Mouse (Mus musculus): Measurements from ENCODE around the gene Ccdc88b.

DNA sequence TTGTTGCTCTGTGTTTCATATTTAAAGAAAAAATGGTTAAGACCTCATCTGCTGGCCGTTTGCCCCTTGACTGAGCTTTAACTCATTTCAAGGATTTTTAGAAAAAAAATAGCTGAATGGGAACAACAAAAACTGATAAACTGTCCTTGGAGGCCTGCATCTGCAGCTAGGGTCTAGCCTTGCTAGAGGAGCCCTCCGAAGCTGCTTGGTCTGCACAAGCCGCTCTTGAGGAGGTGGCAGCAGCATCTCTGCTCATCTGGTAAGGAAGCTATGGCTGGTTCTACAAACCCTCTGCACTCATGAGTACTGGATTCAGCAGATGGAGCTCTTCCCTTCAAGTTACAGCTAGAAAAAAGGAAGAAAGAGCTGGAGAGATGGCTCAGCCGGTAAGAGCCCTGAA, 20.0 kb upstream of the Ccdc88b start:
- TF ChIP-seq GATA1 (IDR thresholded peaks at IDR 0.05; ENCODE audit: low read length): no peak
- no peak for TF ChIP-seq TAL1 (IDR thresholded peaks at IDR 0.05; ENCODE audit: low read length)
